ENCODE assay signal across 23 mouse cellular contexts in the genomic region with DNA sequence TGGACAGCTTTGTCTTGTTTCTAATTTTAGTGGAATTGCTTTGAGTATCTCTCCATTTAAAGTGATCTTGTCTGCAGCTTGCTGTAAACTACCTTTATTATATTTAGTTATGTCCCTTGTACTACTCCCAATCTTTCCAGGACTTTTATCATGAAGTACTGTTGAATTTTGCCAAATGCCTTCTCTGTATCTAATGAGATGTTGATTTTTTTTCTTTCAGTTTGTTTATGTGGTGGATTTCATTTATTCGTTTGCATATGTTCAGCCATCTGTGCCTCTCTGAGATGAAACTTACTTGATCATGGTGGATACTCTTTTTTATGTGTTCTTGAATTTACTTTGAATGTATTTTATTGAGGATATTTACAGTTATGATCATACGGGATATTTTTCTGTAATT. TPM values are rescaled to one million over a fixed set of nuclear protein-coding genes. Genes with fewer than 3 reads are reported as not detected.
"Had no signal": no experiment of that assay in that cellular context is flagged by ENCODE, and none has a peak within 500 bp of the region (broad histone marks: within the 10 kb centered on the region; RNA-seq: fewer than 3 reads in every experiment).

No protein-coding gene starts in this region.

- H3K36me3 ChIP-seq: midbrain, embryonic 10.5 days; midbrain, embryonic 12.5 days; neural tube, embryonic 13.5 days; neural tube, embryonic 15.5 days had no signal

- H3K4me1 ChIP-seq: midbrain, embryonic 10.5 days; midbrain, embryonic 12.5 days; neural tube, embryonic 13.5 days; neural tube, embryonic 15.5 days had no signal

- DNase-seq: lung, adult 18-20 months; lung, embryonic 14.5 days; lung, postnatal 10 days; lung, postnatal 4 days; midbrain, embryonic 14.5 days; retina, postnatal 1 day; right cerebral cortex, adult 18-20 months; right cerebral cortex, postnatal 25 days; right cerebral cortex, postnatal 4 days; spleen, adult 18-20 months; thymus, adult 2 months; thymus, postnatal 25 days; thymus, postnatal 4 days had no signal

- H3K27ac ChIP-seq: midbrain, embryonic 10.5 days; midbrain, embryonic 12.5 days; neural tube, embryonic 13.5 days; neural tube, embryonic 15.5 days had no signal

- H3K9ac ChIP-seq: lung, embryonic 14.5 days; midbrain, embryonic 12.5 days; neural tube, embryonic 13.5 days; neural tube, embryonic 15.5 days had no signal

- H3K4me2 ChIP-seq: lung, embryonic 14.5 days; midbrain, embryonic 12.5 days; neural tube, embryonic 13.5 days; neural tube, embryonic 15.5 days had no signal

- ATAC-seq: midbrain, embryonic 16.5 days had no signal

- H3K9me3 ChIP-seq: midbrain, embryonic 10.5 days; midbrain, embryonic 12.5 days; neural tube, embryonic 13.5 days; neural tube, embryonic 15.5 days had no signal

- H3K4me3 ChIP-seq: midbrain, embryonic 10.5 days; midbrain, embryonic 12.5 days; myocyte; neural tube, embryonic 13.5 days; neural tube, embryonic 15.5 days had no signal

- H3K27me3 ChIP-seq: midbrain, embryonic 12.5 days; neural tube, embryonic 13.5 days; neural tube, embryonic 15.5 days had no signal

RNA-seq across cellular contexts. Expression of a gene that starts 40.9 kb away (rescaled TPM):
- total RNA-seq: megakaryocyte, adult 5-6 weeks; megakaryocyte-erythroid progenitor cell, adult 5-6 weeks had no signal
- polyA plus RNA-seq: lung, embryonic 16.5 days; small intestine, adult 2 months had no signal
